Comparison of ENCODE assay signal across 8 mouse cellular contexts in the genomic region with DNA sequence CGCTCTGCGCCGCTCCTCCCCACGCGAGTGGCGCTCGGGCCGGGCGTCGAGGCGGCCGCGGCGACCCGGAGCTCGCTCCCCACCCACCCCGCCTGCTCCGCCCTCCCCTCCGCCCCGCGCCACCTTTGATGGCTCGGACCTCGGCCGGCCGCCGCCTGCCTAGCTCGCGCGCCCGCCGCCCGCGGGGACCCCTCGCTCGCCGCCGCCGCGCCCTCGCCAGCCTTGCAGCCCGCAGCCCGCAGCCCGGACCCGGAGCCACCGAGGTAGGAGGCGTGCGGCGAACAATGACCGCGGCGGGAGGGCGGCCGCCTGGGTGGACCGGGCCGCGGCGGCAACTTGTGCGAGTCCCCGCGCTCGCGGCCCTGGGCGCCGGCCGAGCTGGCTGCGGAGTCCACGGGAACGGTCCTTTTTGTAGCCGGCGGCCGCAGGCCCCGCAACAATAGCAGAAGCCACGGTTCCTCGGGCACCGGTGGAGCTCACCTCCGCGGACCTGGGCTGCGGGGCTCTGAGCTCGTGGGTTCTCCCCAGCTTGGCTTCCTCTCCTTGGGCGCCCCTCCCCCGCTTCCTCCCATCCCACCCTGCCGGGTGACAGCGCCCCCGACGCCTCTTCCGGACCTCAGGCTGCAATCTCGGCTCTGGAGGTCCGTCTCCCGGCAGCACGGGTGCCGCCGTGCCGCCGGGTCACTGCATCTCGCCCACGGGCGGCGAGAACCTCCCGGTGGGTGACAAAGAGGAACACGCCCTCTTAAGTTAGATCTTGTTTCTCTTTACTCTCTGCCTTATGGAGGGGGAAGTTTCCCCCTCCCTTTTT. TPM values are rescaled to one million over a fixed set of nuclear protein-coding genes. Genes with fewer than 3 reads are reported as not detected.
DNase-seq lines count a peak whose midpoint lies in the region; ATAC-seq and TF ChIP-seq lines count a peak whose summit lies in the region.

No protein-coding gene starts in this region.

- H3K9ac ChIP-seq in embryonic facial prominence, embryonic 13.5 days, result peak overlapping the region; percentile 96
- H3K9ac ChIP-seq in heart, embryonic 15.5 days, result peak overlapping the region; percentile 96
- peak overlapping the region; percentile 87 for H3K9ac ChIP-seq in kidney, postnatal 0 days (ENCODE audit: low read depth, low read length)
- H3K9ac ChIP-seq in lung, embryonic 14.5 days, result peak overlapping the region; percentile 91

- H3K4me3 ChIP-seq in embryonic facial prominence, embryonic 13.5 days, result peak overlapping the region; percentile 94
- H3K4me3 ChIP-seq in heart, embryonic 15.5 days, result peak overlapping the region; percentile 95
- H3K4me3 ChIP-seq in kidney, postnatal 0 days (replicated peaks; ENCODE audit: low read depth, low read length), result peak overlapping the region; percentile 98
- H3K4me3 ChIP-seq in lung, embryonic 14.5 days (ENCODE audit: low read depth, low read length), result peak overlapping the region; percentile 90

- no peaks in the 10 kb centered on the region for H3K9me3 ChIP-seq in embryonic facial prominence, embryonic 13.5 days
- H3K9me3 ChIP-seq in heart, embryonic 15.5 days (replicated peaks), result no peaks in the 10 kb centered on the region
- no peaks in the 10 kb centered on the region for H3K9me3 ChIP-seq in kidney, postnatal 0 days (replicated peaks; ENCODE audit: low read length)
- H3K9me3 ChIP-seq in lung, embryonic 14.5 days (ENCODE audit: low read depth, low read length), result no peaks in the 10 kb centered on the region; the same call in 1 of the 2 replicates

- 0 out of 2 replicates have a peak, but pooled peaks cover 3% of the 10 kb centered on the region for H3K27me3 ChIP-seq in embryonic facial prominence, embryonic 13.5 days
- no peaks in the 10 kb centered on the region for H3K27me3 ChIP-seq in heart, embryonic 15.5 days
- H3K27me3 ChIP-seq in kidney, postnatal 0 days (ENCODE audit: insufficient read depth, low read length), result no peaks in the 10 kb centered on the region
- H3K27me3 ChIP-seq in lung, embryonic 14.5 days (ENCODE audit: insufficient read depth, low read length), result no peaks in the 10 kb centered on the region

- peak; percentile 54 for DNase-seq in CD4-positive, CD25-positive, alpha-beta regulatory T cell, adult 2 months (ENCODE audit: low read depth, low spot score)
- DNase-seq in adrenal gland, adult 2 months, result peak; percentile 70
- peak; percentile 85 for DNase-seq in kidney, postnatal 0 days (ENCODE audit: low spot score)
- DNase-seq in lung, embryonic 14.5 days, result peak; percentile 83
- DNase-seq in ovary, adult 18-20 months (ENCODE audit: low spot score), result peak; percentile 23
- DNase-seq in urinary bladder, postnatal 25 days (ENCODE audit: low spot score), result peak; percentile 46

- H3K4me1 ChIP-seq in embryonic facial prominence, embryonic 13.5 days, result peaks cover 42% of the 10 kb centered on the region
- peaks cover 35% of the 10 kb centered on the region for H3K4me1 ChIP-seq in heart, embryonic 15.5 days (replicated peaks)
- peaks cover 12% of the 10 kb centered on the region; the same call in 1 of the 2 replicates for H3K4me1 ChIP-seq in kidney, postnatal 0 days (replicated peaks; ENCODE audit: insufficient read depth, low read length)
- H3K4me1 ChIP-seq in lung, embryonic 14.5 days (ENCODE audit: insufficient read depth), result peaks cover 13% of the 10 kb centered on the region; the same call in 1 of the 2 replicates

- under 1% methylated on average over 69 of the region's 100 CpGs for WGBS in embryonic facial prominence, embryonic 13.5 days
- WGBS in heart, embryonic 15.5 days, result under 1% methylated on average over 92 of the region's 100 CpGs
- under 1% methylated on average over 79 of the region's 100 CpGs for WGBS in kidney, postnatal 0 days
- under 1% methylated on average over 85 of the region's 100 CpGs for WGBS in lung, embryonic 14.5 days

- peak; percentile 31; the same call in 1 of the 2 replicates for TF ChIP-seq CTCF in kidney, postnatal 0 days (IDR thresholded peaks at IDR 0.05; ENCODE audit: low read depth)
- peak; percentile 32; the same call in 1 of the 2 replicates for TF ChIP-seq CTCF in lung, embryonic 14.5 days (IDR thresholded peaks at IDR 0.05; ENCODE audit: low read depth)

- H3K27ac ChIP-seq in embryonic facial prominence, embryonic 13.5 days, result peak overlapping the region; percentile 93
- peak overlapping the region; percentile 88 for H3K27ac ChIP-seq in heart, embryonic 15.5 days
- H3K27ac ChIP-seq in kidney, postnatal 0 days, result peak overlapping the region; percentile 83
- H3K27ac ChIP-seq in lung, embryonic 14.5 days (ENCODE audit: low read depth), result peak overlapping the region; percentile 87

- ATAC-seq in embryonic facial prominence, embryonic 13.5 days (ENCODE audit: insufficient number of reproducible peaks, insufficient read depth, low FRiP score, low TSS enrichment, low read depth), result peak; percentile 59
- peak; percentile 76 for ATAC-seq in heart, embryonic 15.5 days (replicated peaks; ENCODE audit: insufficient number of reproducible peaks, insufficient read depth, low FRiP score, low read depth)
- peak; percentile 79 for ATAC-seq in kidney, postnatal 0 days (replicated peaks; ENCODE audit: low FRiP score, low read depth)
- peak; percentile 86 for ATAC-seq in lung, embryonic 14.5 days (ENCODE audit: insufficient read depth)

- peak overlapping the region; percentile 96 for H3K4me2 ChIP-seq in embryonic facial prominence, embryonic 13.5 days
- peak overlapping the region; percentile 86 for H3K4me2 ChIP-seq in heart, embryonic 15.5 days
- H3K4me2 ChIP-seq in kidney, postnatal 0 days (ENCODE audit: low read length), result peak overlapping the region; percentile 67
- peak overlapping the region; percentile 93 for H3K4me2 ChIP-seq in lung, embryonic 14.5 days

- H3K36me3 ChIP-seq in embryonic facial prominence, embryonic 13.5 days, result no peaks in the 10 kb centered on the region
- H3K36me3 ChIP-seq in heart, embryonic 15.5 days, result no peaks in the 10 kb centered on the region
- H3K36me3 ChIP-seq in kidney, postnatal 0 days (ENCODE audit: insufficient read depth, low read length), result no peaks in the 10 kb centered on the region
- H3K36me3 ChIP-seq in lung, embryonic 14.5 days (ENCODE audit: insufficient read depth), result no peaks in the 10 kb centered on the region

RNA-seq across cellular contexts. Expression of gene Farp1, which starts 0.9 kb away (rescaled TPM):
- 10 to 100 TPM; 18.0 to 24.0 TPM for total RNA-seq in adrenal gland, adult 2 months (2021)
- 7.4 and 10.9 TPM in 2 replicates for polyA plus RNA-seq in adrenal gland, adult 2 months (2012; rRNA removed)
- polyA plus RNA-seq in embryonic facial prominence, embryonic 13.5 days (2015; fragmentation: Nextera tagmentation; extraction: Ambion mirVana), result 38.7 and 39.6 TPM in 2 replicates
- 10.8 and 17.4 TPM in 2 replicates for polyA plus RNA-seq in heart, embryonic 15.5 days (2015; fragmentation: Nextera tagmentation; extraction: Ambion mirVana)
- polyA plus RNA-seq in kidney, postnatal 0 days (2015; fragmentation: Nextera tagmentation; extraction: Ambion mirVana), result 23.4 and 25.0 TPM in 2 replicates
- polyA plus RNA-seq in lung, embryonic 14.5 days (2014; fragmentation: Nextera tagmentation; extraction: Ambion mirVana), result 36.1 and 36.8 TPM in 2 replicates

Comparison
In these comparisons a context has a peak if more than half of its experiments do, and no peak if none do; other contexts are left out.
1. Peak in every context shown above with its lines: DNase-seq, ATAC-seq, H3K4me3 ChIP-seq and H3K27ac ChIP-seq.
2. DNase-seq: peak in every context shown above with its lines; median percentile 85 in kidney, postnatal 0 days; 83 in lung, embryonic 14.5 days; 70 in adrenal gland, adult 2 months; 54 in CD4-positive, CD25-positive, alpha-beta regulatory T cell, adult 2 months; 46 in urinary bladder, postnatal 25 days; 23 in ovary, adult 18-20 months.